Mouse (Mus musculus) ES-E14 (cell line): ENCODE measurements around the gene Col23a1. TPM values are rescaled to one million over a fixed set of nuclear protein-coding genes. Genes with fewer than 3 reads are reported as not detected.
A peak's percentile ranks its signal among the peaks of the same experiment; 100 is the strongest.

Source experiments
- DNase-seq: peaks from one replicate; pipeline ENCODE4 v3.0.0-alpha.2; 2013; ENCODE audit warnings: low read depth, low spot score
- H3K27ac ChIP-seq: 2 replicates; pipeline ENCODE4 v1.5.1; 2012; ENCODE audit warnings: low read depth, mild to moderate bottlenecking, low read length, moderate library complexity, mixed read lengths; ENCODE audit not compliant: poor library complexity, insufficient read depth, severe bottlenecking
- H3K36me3 ChIP-seq: 2 replicates; pipeline ENCODE4 v1.6.1; 2012; ENCODE audit warnings: mild to moderate bottlenecking, low read length, moderate library complexity, mixed read lengths; ENCODE audit not compliant: control insufficient read depth, poor library complexity, insufficient read depth, severe bottlenecking
- H3K4me1 ChIP-seq, 2 experiments: fragments of 150-350 bp in 1 of 2; sonication (generic) in 1 of 2; 2 replicates each; pipeline ENCODE4 v1.6.1; 2012; ENCODE audit warnings: low read length in 2 of 2, mild to moderate bottlenecking in 1 of 2, mixed read lengths in 1 of 2; ENCODE audit not compliant: control insufficient read depth in 2 of 2, insufficient read depth in 2 of 2, poor library complexity in 1 of 2
- H3K4me3 ChIP-seq, 2 experiments: fragments of 150-350 bp in 1 of 2; sonication (generic) in 1 of 2; 2 replicates each; pipeline ENCODE4 v1.5.1; 2012; ENCODE audit warnings: low read length in 2 of 2, low read depth in 1 of 2, mild to moderate bottlenecking in 1 of 2, mixed read lengths in 1 of 2; ENCODE audit not compliant: insufficient read depth in 1 of 2, poor library complexity in 1 of 2, severe bottlenecking in 1 of 2
- H3K9ac ChIP-seq: 2 replicates; pipeline ENCODE4 v1.6.1; 2012; ENCODE audit warnings: low read depth, mild to moderate bottlenecking, low read length, mixed read lengths; ENCODE audit not compliant: poor library complexity, insufficient read depth, severe bottlenecking
- H3K9me3 ChIP-seq: fragments of 150-350 bp; sonication (generic); 2 replicates; pipeline ENCODE4 v1.6.1; 2012; ENCODE audit warnings: low read depth, mild to moderate bottlenecking, low read length; ENCODE audit not compliant: control insufficient read depth, insufficient read depth
- CHD2 ChIP-seq: IDR thresholded peaks from 2 replicates; pipeline ENCODE4 v1.6.1; 2014; ENCODE audit warnings: mild to moderate bottlenecking, low read depth, low read length, inconsistent platforms
- HCFC1 ChIP-seq: IDR thresholded peaks from 2 replicates; pipeline ENCODE4 v1.6.1; 2012; ENCODE audit warnings: low read length, inconsistent platforms, borderline replicate concordance; ENCODE audit not compliant: insufficient read depth
- MAFK ChIP-seq: IDR thresholded peaks from 2 replicates; pipeline ENCODE4 v1.6.1; 2014; ENCODE audit warnings: mild to moderate bottlenecking, low read depth, low read length, inconsistent platforms; ENCODE audit not compliant: insufficient read depth
- ZC3H11A ChIP-seq: IDR thresholded peaks from 2 replicates; pipeline ENCODE4 v1.6.1; 2012; ENCODE audit warnings: low read depth, mild to moderate bottlenecking, inconsistent platforms, low read length, borderline replicate concordance
- ZNF384 ChIP-seq: IDR thresholded peaks from 2 replicates; pipeline ENCODE4 v1.6.1; 2012; ENCODE audit warnings: low read depth, low read length, inconsistent platforms
- in situ Hi-C, 2 experiments: fragments of 600-800 bp; cut with MboI; formaldehyde crosslinking; loops; one replicate each; pipeline ENCODE4 v1.15.1; 2025; ENCODE audit warnings: low sequenced_read_pairs in 2 of 2, inconsistent platforms in 1 of 2; ENCODE audit not compliant: unreplicated experiment in 2 of 2
- total RNA-seq: library from RNA; depleted of rRNA; stranded (reverse); fragments of 300-350 nt; gene quantifications from 2 replicates; pipeline ENCODE4 v1.2.3, GENCODE M21; 2012

The Col23a1 gene
- total RNA-seq, 1 experiment: 0.40 TPM

GRCm38 (mm10) chr11:51622971-51623491 lies 333.3 kb downstream of the Col23a1 start:
- in situ Hi-C loops: no loop called here
- no peak for DNase-seq
- Histone ChIP-seq H3K9me3 (no peaks in the 10 kb centered on the region), H3K4me3 (no peak overlapping the region), H3K9ac (no peak overlapping the region), H3K27ac (no peak overlapping the region), H3K4me1 (peaks cover 0 to 16% of the 10 kb centered on the region in 2 experiments; a peak in 2 of 4 replicates), H3K36me3 (peaks cover 66% of the 10 kb centered on the region)
- TF ChIP-seq ZC3H11A (no peak), ZNF384 (no peak), HCFC1 (no peak), MAFK (no peak), CHD2 (no peak)

- in situ Hi-C loops: no loop called here
- peaks cover 78% of the 10 kb centered on the region for H3K36me3 ChIP-seq
- peaks cover 0 to 17% of the 10 kb centered on the region in 2 experiments; a peak in 2 of 4 replicates for H3K4me1 ChIP-seq
- no peak for TF ChIP-seq HCFC1
- TF ChIP-seq MAFK: peak; percentile 79
- no peak for DNase-seq
- H3K9me3 ChIP-seq: no peaks in the 10 kb centered on the region
- H3K9ac ChIP-seq: no peak overlapping the region
- no peak overlapping the region for H3K4me3 ChIP-seq
- H3K27ac ChIP-seq: peak overlapping the region; percentile 76
These were observed 335.6 kb downstream of the Col23a1 start for GRCm38 (mm10) chr11:51625187-51625820.

GRCm38 (mm10) chr11:51627425-51627824 lies 337.7 kb downstream of the Col23a1 start:
- in situ Hi-C loops: no loop called here

GRCm38 (mm10) chr11:51627907-51628306 lies 338.2 kb downstream of the Col23a1 start:
- no peak overlapping the region for H3K4me3 ChIP-seq
- peaks cover 67% of the 10 kb centered on the region for H3K36me3 ChIP-seq
- no peak overlapping the region for H3K9ac ChIP-seq
- TF ChIP-seq ZC3H11A (no peak), HCFC1 (no peak), MAFK (no peak), CHD2 (no peak), ZNF384 (no peak)
- H3K9me3 ChIP-seq: no peaks in the 10 kb centered on the region
- H3K27ac ChIP-seq: no peak overlapping the region
- in situ Hi-C loops: no loop called here
- H3K4me1 ChIP-seq: peaks cover 0 to 21% of the 10 kb centered on the region in 2 experiments; a peak in 2 of 4 replicates
- no peak for DNase-seq

More at GRCm38 (mm10) chr11:51627425-51627824, 337.7 kb downstream of the Col23a1 start:
- Histone ChIP-seq H3K4me3 (no peak overlapping the region), H3K36me3 (peaks cover 68% of the 10 kb centered on the region), H3K4me1 (peaks cover 0 to 18% of the 10 kb centered on the region in 2 experiments; a peak in 2 of 4 replicates), H3K9ac (no peak overlapping the region), H3K9me3 (no peaks in the 10 kb centered on the region), H3K27ac (no peak overlapping the region)
- no peak for DNase-seq
- TF ChIP-seq ZC3H11A: no peak
- TF ChIP-seq HCFC1: no peak

GRCm38 (mm10) chr11:51629651-51630314 lies 340.1 kb downstream of the Col23a1 start:
- no peak for DNase-seq
- no peaks in the 10 kb centered on the region for H3K9me3 ChIP-seq
- H3K4me1 ChIP-seq: peaks cover 4 to 22% of the 10 kb centered on the region in 2 experiments; a peak in 3 of 4 replicates
- no peak overlapping the region for H3K4me3 ChIP-seq
- no peak for TF ChIP-seq HCFC1
- H3K27ac ChIP-seq: no peak overlapping the region
- H3K36me3 ChIP-seq: peaks cover 52% of the 10 kb centered on the region
- H3K9ac ChIP-seq: no peak overlapping the region
- in situ Hi-C loops: no loop called here
